Mouse (Mus musculus) stomach, embryonic 14.5 days (tissue): ENCODE data around the gene Itgb6. TPM values are rescaled to one million over a fixed set of nuclear protein-coding genes. Genes with fewer than 3 reads are reported as not detected.
A peak's percentile ranks its signal among the peaks of the same experiment; 100 is the strongest.

Experiments used
- ATAC-seq: fragments of 200-750 bp; cut with Nextera tagmentation; 2 replicates; pipeline ENCODE4 v1.8.0; 2017; ENCODE audit warnings: low read depth, moderate TSS enrichment; ENCODE audit not compliant: insufficient number of reproducible peaks, insufficient read depth, low FRiP score
- H3K27ac ChIP-seq: fragments of 300-500 bp; sonication (generic); 2 replicates; pipeline ENCODE4 v1.5.1; 2014; ENCODE audit warnings: mild to moderate bottlenecking, low read length, moderate library complexity, mixed read lengths
- H3K27me3 ChIP-seq: fragments of 300-500 bp; sonication (generic); 2 replicates; pipeline ENCODE4 v1.6.1; 2014; ENCODE audit warnings: low read length, control low read depth, mixed read lengths; ENCODE audit not compliant: control insufficient read depth, insufficient read depth
- H3K36me3 ChIP-seq: fragments of 300-500 bp; sonication (generic); 2 replicates; pipeline ENCODE4 v1.6.1; 2014; ENCODE audit warnings: mild to moderate bottlenecking, control low read depth, low read length, moderate library complexity, mixed read lengths; ENCODE audit not compliant: control insufficient read depth, insufficient read depth
- H3K4me1 ChIP-seq: fragments of 300-500 bp; sonication (generic); 2 replicates; pipeline ENCODE4 v1.6.1; 2014; ENCODE audit warnings: low read length, control low read depth, mixed read lengths; ENCODE audit not compliant: control insufficient read depth, insufficient read depth
- H3K4me2 ChIP-seq: fragments of 300-500 bp; sonication (generic); replicated peaks from 2 replicates; pipeline ENCODE4 v1.6.1; 2014; ENCODE audit warnings: low read depth, low read length, control low read depth
- H3K4me3 ChIP-seq: fragments of 300-500 bp; sonication (generic); 2 replicates; pipeline ENCODE4 v1.5.1; 2014; ENCODE audit warnings: low read depth, low read length, control low read depth
- H3K9ac ChIP-seq: fragments of 300-500 bp; sonication (generic); replicated peaks from 2 replicates; pipeline ENCODE4 v1.6.1; 2014; ENCODE audit warnings: low read depth, mild to moderate bottlenecking, control low read depth, low read length, moderate library complexity, mixed read lengths
- H3K9me3 ChIP-seq: fragments of 300-500 bp; sonication (generic); 2 replicates; pipeline ENCODE4 v1.6.1; 2016; ENCODE audit warnings: low read depth, low read length, control low read depth; ENCODE audit not compliant: control insufficient read depth
- WGBS: fragments of 180-500 bp; shearing (Covaris S2); extraction: QIAGEN DNeasy Blood & Tissue Kit; methylation state at CpG from one replicate; pipeline ENCODE4 v1.1.7; 2014; 5-methylcytosine and 5-hydroxymethylcytosine counted together
- polyA plus RNA-seq: library from polyadenylated mRNA; unstranded; fragments of >200 nt; fragmentation: Nextera tagmentation; extraction: Ambion mirVana; gene quantifications from 2 replicates; pipeline ENCODE4 v1.2.1, GENCODE M21; 2014

The Itgb6 gene
- polyA plus RNA-seq, 1 experiment from 2014 or later: 11.2 TPM

DNA sequence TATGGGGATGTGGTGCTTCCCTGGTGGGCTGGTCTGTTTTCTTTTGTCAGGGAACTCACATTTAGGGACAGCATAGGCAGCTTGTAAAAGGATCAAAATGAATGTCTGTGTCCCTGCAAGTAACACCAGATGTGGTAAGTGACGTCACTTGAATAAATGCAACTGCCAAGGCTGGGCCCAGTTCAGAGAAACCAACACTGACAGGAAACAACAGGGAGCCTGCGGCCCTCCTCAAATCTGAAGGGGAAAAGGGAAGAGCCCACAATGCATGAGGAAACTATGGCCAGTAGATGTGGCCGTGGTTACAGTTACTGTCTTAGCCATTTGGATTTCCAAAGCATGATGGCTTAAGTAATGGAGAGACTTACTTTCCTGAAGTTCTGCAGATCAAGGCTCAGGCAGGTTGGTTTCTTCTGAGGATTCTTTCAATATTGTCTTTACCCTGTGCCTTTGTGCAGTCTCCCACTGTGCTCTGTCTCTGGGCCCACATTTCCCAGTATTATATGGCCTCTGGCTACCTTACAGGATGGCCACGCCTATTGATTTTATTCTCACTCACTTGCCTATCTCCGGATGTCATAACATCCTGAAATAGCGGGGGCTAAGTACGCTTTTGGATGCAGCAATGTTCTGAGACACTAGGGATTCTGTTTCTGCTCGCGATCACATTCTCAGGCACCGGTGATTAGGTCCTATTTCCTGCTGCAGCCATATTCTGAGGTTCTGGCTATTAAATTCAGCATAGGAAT, 17.1 kb upstream of the Itgb6 start:
- Histone ChIP-seq H3K27me3 (no peaks in the 10 kb centered on the region), H3K4me1 (no peaks in the 10 kb centered on the region), H3K4me3 (no peak overlapping the region), H3K4me2 (no peak overlapping the region), H3K27ac (no peak overlapping the region), H3K9ac (no peak overlapping the region), H3K9me3 (no peaks in the 10 kb centered on the region), H3K36me3 (no peaks in the 10 kb centered on the region)
- ATAC-seq: no peak
- 74% methylated on average over 10 of the region's 10 CpGs for WGBS

DNA sequence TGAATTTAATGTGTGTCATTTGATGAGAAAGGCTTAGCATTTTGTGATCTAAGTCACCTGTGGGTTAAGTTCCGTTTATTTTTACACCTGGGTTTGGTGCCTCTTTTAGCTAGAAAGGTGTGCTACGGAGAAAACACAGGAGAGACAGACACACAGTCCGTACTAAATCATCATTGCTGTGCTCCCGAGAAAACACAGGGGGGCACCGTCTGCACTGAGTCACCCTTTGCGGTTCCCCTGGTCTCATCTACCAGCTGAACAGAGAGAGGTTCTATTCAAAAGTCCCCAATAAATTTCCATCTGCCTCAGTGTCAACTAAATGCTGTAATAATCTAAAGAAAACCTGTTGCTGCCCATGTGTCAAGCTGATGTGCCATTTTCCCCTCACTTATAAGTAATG, 8.5 kb upstream of the Itgb6 start:
- H3K4me3 ChIP-seq: no peak overlapping the region
- no peak overlapping the region for H3K27ac ChIP-seq
- H3K27me3 ChIP-seq: no peaks in the 10 kb centered on the region
- H3K9me3 ChIP-seq: no peaks in the 10 kb centered on the region
- ATAC-seq: no peak
- H3K36me3 ChIP-seq: no peaks in the 10 kb centered on the region
- 52% methylated on average over 6 of the region's 6 CpGs for WGBS
- H3K4me1 ChIP-seq: peaks cover 11% of the 10 kb centered on the region; the same call in 1 of the 2 replicates
- no peak overlapping the region for H3K4me2 ChIP-seq
- no peak overlapping the region for H3K9ac ChIP-seq

DNA sequence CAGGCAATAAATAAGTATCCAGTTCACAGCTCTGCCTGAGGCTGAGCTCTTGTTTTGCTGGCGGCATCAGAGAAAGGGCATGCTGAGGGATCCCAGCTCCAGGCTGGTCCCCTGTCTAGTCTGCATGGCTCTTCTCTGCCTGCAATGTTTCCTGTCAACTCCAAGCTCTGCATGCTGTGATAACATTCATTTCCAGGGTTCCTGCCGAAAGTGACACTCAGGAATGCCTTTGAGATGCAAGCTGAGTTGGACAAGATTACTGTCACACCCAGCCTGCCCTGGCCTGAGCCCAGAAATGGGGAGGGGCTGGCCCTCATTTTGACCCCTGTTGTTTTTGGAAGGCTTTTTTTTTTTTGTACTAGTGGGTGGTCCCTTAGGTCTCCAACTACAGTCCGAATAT, 7.6 kb upstream of the Itgb6 start:
- Histone ChIP-seq H3K4me1 (peaks cover 11% of the 10 kb centered on the region; the same call in 1 of the 2 replicates), H3K27me3 (no peaks in the 10 kb centered on the region), H3K9ac (no peak overlapping the region), H3K9me3 (no peaks in the 10 kb centered on the region), H3K27ac (peak overlapping the region; percentile 11; the same call in 1 of the 2 replicates), H3K4me2 (0 out of 2 replicates have a peak overlapping the region, but pooled peaks have one; percentile 7), H3K4me3 (no peak overlapping the region), H3K36me3 (no peaks in the 10 kb centered on the region)
- WGBS: 11% methylated on average over 3 of the region's 3 CpGs
- ATAC-seq: no peak

DNA sequence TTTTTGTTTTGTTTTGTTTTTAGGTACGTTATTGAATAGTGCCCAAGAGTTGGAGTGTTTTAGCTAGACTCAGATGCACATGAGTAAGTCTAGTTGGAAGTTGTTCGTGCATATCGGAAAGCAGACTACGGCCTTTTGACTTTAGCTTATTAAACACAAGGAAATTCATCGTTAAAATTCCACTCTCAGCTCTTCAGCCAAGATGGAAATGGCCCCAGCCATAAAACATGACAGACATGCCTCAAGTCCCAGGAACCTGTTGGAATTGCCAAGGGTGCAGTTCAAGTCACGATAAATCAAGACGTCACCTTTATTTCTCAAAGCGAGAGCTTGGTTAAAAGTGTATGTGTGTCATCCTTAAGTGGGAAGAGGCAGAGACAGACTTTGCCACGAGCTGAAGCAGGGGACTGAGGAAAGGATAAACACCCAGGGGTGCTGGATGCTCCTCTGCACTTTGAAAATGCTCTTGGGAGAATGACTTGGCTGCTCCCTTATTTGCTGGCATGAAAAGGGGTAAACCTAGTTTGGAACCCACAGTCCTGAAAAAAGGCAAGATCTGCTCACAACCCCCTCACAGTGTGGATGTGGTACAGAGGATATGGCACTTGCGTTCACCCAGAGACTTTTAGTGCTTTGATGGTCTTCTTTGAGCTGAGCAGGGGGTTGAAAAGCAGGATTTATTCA, 6.6 kb upstream of the Itgb6 start:
- Histone ChIP-seq H3K9ac (no peak overlapping the region), H3K36me3 (no peaks in the 10 kb centered on the region), H3K27ac (no peak overlapping the region; the same call in 1 of the 2 replicates), H3K9me3 (no peaks in the 10 kb centered on the region), H3K4me1 (peaks cover 11% of the 10 kb centered on the region; the same call in 1 of the 2 replicates), H3K27me3 (no peaks in the 10 kb centered on the region), H3K4me3 (no peak overlapping the region), H3K4me2 (no peak overlapping the region)
- WGBS: 60% methylated on average over 10 of the region's 10 CpGs
- ATAC-seq: no peak

DNA sequence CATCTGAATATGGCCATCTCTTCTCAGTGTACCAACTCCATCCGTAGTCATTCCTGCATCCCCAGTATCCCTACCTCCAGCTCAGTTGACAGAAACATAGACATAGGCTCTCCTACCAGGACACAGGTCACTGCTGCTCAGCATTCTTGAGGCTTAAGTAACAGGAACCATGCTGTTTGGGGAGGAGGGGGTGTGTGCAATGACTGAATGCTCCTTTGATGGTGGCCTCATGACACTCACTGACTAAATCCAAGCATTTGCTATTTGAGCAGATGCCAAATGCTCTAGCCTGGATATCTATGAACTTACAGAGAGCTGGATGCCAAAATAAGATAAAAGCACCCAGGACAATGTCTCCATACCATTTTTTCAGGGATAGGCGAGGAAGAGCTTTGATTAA, 2.2 kb upstream of the Itgb6 start:
- H3K9me3 ChIP-seq: no peaks in the 10 kb centered on the region
- no peak overlapping the region for H3K27ac ChIP-seq
- H3K4me1 ChIP-seq: 0 out of 2 replicates have a peak, but pooled peaks cover 6% of the 10 kb centered on the region
- ATAC-seq: no peak
- WGBS: 78% methylated on average over 2 of the region's 2 CpGs
- no peaks in the 10 kb centered on the region for H3K36me3 ChIP-seq
- H3K4me2 ChIP-seq: no peak overlapping the region
- no peak overlapping the region for H3K4me3 ChIP-seq
- no peaks in the 10 kb centered on the region for H3K27me3 ChIP-seq
- no peak overlapping the region for H3K9ac ChIP-seq

DNA sequence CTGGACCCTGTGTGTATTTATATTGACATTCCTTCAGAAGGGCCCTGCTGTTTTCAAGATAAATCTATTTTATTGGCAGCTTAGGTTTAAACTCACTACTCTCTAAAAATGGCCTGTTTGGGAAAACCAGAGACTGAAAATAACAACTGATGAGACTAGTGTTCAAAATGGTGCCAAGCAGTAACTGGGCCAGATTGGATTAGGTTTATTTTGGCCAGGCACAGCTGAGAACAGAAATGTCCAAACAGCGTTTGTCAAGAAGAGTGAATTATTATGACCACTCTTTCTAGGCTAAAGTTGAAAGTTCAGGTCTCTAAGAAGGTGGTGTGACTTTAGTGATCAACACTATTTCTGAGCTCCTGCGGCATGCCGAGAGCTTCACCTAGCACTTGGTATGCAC, 524 bp upstream of the Itgb6 start:
- H3K36me3 ChIP-seq: no peaks in the 10 kb centered on the region
- H3K9ac ChIP-seq: no peak overlapping the region
- no peak overlapping the region for H3K27ac ChIP-seq
- no peaks in the 10 kb centered on the region for H3K27me3 ChIP-seq
- no peaks in the 10 kb centered on the region for H3K9me3 ChIP-seq
- no peaks in the 10 kb centered on the region for H3K4me1 ChIP-seq
- no peak for ATAC-seq
- 81% methylated on average over 3 of the region's 3 CpGs for WGBS
- H3K4me3 ChIP-seq: no peak overlapping the region
- no peak overlapping the region for H3K4me2 ChIP-seq

DNA sequence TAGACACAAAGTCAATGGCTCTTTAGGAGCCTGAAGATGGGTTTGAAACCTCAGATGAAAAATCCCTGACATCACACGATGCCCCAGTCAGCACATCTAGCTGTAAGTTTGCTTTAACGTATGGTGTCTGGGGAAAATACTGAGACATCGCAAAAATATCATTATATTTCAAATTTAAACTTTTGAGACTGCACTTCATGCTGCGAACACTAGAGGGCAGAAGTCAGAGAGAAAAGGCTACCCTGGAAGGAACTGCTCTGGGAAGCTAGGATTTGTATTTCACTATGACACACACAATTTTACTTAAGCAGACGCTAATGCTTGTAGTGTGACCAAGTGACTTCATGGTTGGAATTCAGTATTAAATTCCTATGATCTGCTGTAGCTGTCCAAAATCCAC, 1.5 kb downstream of the Itgb6 start:
- Histone ChIP-seq H3K4me1 (0 out of 2 replicates have a peak, but pooled peaks cover 4% of the 10 kb centered on the region), H3K4me2 (no peak overlapping the region), H3K27ac (no peak overlapping the region), H3K9ac (no peak overlapping the region), H3K27me3 (no peaks in the 10 kb centered on the region), H3K36me3 (no peaks in the 10 kb centered on the region), H3K9me3 (no peaks in the 10 kb centered on the region), H3K4me3 (no peak overlapping the region)
- 19% methylated on average over 5 of the region's 5 CpGs for WGBS
- ATAC-seq: no peak

DNA sequence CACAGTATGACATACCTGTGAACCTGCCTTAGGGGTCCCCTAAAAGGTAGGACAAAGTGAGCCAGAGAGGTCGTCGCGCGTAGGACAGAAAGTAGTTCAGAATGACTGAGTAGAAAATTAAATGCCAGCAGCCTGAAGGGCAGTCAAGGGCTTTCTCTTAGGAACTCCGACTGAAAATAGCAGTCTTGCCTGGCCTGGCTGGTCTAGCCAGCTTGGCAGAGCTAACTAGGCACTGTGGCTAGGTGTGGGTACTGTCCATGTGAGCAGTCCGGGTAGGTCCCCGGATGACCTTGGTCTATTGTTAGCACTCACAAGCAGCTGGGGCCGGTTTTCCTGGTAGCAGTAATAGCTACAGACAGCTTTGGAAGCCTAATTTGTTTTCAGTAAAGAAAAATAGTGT, 2.2 kb downstream of the Itgb6 start:
- no peaks in the 10 kb centered on the region for H3K36me3 ChIP-seq
- H3K27me3 ChIP-seq: no peaks in the 10 kb centered on the region
- no peak overlapping the region for H3K9ac ChIP-seq
- no peaks in the 10 kb centered on the region for H3K9me3 ChIP-seq
- 66% methylated on average over 8 of the region's 8 CpGs for WGBS
- H3K4me3 ChIP-seq: no peak overlapping the region
- H3K4me1 ChIP-seq: 0 out of 2 replicates have a peak, but pooled peaks cover 8% of the 10 kb centered on the region
- peak overlapping the region; percentile 27; the same call in 1 of the 2 replicates for H3K27ac ChIP-seq
- ATAC-seq: peak; percentile 58; the same call in 1 of the 2 replicates
- H3K4me2 ChIP-seq: no peak overlapping the region
